Mouse (Mus musculus): Measurements from ENCODE around the gene Tmem69.

GRCm38 (mm10) chr4:116537737-116538136 is 18.0 kb downstream of the Tmem69 start:
- no peak for TF ChIP-seq CTCF (IDR thresholded peaks at IDR 0.05; ENCODE audit: low read depth)
- no peak for TF ChIP-seq EP300 (IDR thresholded peaks at IDR 0.05; ENCODE audit: low read depth)

Measured in liver, embryonic 14.5 days (tissue).